Mouse (Mus musculus) E14TG2a.4 (cell line): ENCODE results near the gene Ciita.

Experiments used
- CTCF ChIP-seq: conservative IDR thresholded peaks from 2 replicates; pipeline ENCODE4 v1.5.1; 2014; ENCODE audit warnings: low read length
- POU5F1 ChIP-seq: IDR thresholded peaks from 2 replicates; pipeline ENCODE4 v1.6.1; 2014; ENCODE audit warnings: low read length, borderline replicate concordance

- no peak for TF ChIP-seq CTCF
- no peak for TF ChIP-seq POU5F1
Measured at GRCm38 (mm10) chr16:10567153-10567552, 87.3 kb downstream of the Ciita start.
